In the genomic region with DNA sequence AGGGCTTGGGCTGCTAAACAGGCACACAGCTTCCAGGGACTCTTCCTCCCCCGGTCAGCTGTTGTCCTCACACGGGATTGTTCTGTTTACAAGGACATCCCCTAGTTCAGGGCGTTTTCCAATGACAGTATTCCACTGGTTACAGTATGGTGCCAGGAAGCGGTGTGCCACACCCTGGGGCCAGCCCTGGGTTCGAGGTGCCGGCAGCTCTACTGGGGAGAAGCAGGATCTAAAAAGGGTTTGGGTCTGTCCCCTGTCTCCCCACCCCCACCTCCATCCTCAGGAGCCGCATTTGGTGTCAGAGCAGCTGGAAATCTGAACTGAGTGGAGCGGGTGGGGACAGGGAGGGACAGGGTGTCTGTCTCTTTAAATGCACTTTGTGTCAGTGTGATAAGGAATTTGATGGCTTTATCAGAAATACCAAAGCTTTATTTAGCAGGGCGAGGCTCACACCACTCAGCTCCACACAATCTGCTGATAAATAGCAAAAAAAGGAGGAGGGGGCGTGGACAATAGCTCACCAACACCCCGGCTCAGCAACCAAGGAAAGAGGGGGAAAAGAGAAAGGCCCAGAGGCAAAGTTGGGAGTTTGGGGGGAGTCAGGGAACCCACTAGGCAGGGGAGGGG, we compare ENCODE assay signal across 12 mouse cellular contexts.
A peak's percentile ranks its signal among the peaks of the same experiment; 100 is the strongest.
DNase-seq lines count a peak whose midpoint lies in the region; ATAC-seq lines count a peak whose summit lies in the region.
"Had no signal": no experiment of that assay in that cellular context is flagged by ENCODE, and none has a peak within 500 bp of the region (broad histone marks: within the 10 kb centered on the region; RNA-seq: fewer than 3 reads in every experiment).

No protein-coding gene starts in this region.

- 49% methylated on average over 11 of the region's 11 CpGs for WGBS in intestine, embryonic 16.5 days
- 49% methylated on average over 11 of the region's 11 CpGs for WGBS in midbrain, embryonic 14.5 days

- no peaks in the 10 kb centered on the region for H3K27me3 ChIP-seq in intestine, embryonic 16.5 days (replicated peaks; ENCODE audit: control insufficient read depth, insufficient read depth, low read length)
- peaks cover 58% of the 10 kb centered on the region for H3K27me3 ChIP-seq in midbrain, embryonic 14.5 days (ENCODE audit: control insufficient read depth, insufficient read depth, low read length)
- H3K27me3 ChIP-seq: Patski had no signal

- peaks cover 14% of the 10 kb centered on the region for H3K4me1 ChIP-seq in intestine, embryonic 16.5 days (ENCODE audit: control insufficient read depth, insufficient read depth, low read length)
- H3K4me1 ChIP-seq in midbrain, embryonic 14.5 days (ENCODE audit: control insufficient read depth, insufficient read depth, low read length), result peaks cover 21% of the 10 kb centered on the region

- no peak overlapping the region for H3K4me2 ChIP-seq in intestine, embryonic 16.5 days (ENCODE audit: low read depth, low read length)
- H3K4me2 ChIP-seq in midbrain, embryonic 14.5 days (ENCODE audit: low read length), result no peak overlapping the region
- H3K4me2 ChIP-seq: midbrain, embryonic 12.5 days had no signal

- DNase-seq in gastrocnemius, postnatal 25 days, result peak; percentile 50
- no peak for DNase-seq in gastrocnemius, adult 8-10 months (ENCODE audit: low spot score in 2 of 2)
- DNase-seq in heart, adult 8-10 months (ENCODE audit: low spot score), result peak; percentile 82
- no peak for DNase-seq in thymus, postnatal 10 days (ENCODE audit: low spot score in 2 of 2)
- DNase-seq in midbrain, embryonic 14.5 days, result no peak
- DNase-seq in kidney, adult 11 months, result no peak
- DNase-seq: adrenal gland, postnatal 25 days; kidney, postnatal 10 days had no signal

- no peak overlapping the region for H3K27ac ChIP-seq in intestine, embryonic 16.5 days (ENCODE audit: low read length)
- no peak overlapping the region for H3K27ac ChIP-seq in midbrain, embryonic 14.5 days (replicated peaks; ENCODE audit: low read depth, low read length)
- H3K27ac ChIP-seq: midbrain, embryonic 12.5 days had no signal

- no peak overlapping the region for H3K9ac ChIP-seq in intestine, embryonic 16.5 days (ENCODE audit: low read depth, low read length)
- no peak overlapping the region; the same call in 1 of the 2 replicates for H3K9ac ChIP-seq in midbrain, embryonic 14.5 days (replicated peaks; ENCODE audit: low read length)
- H3K9ac ChIP-seq: midbrain, embryonic 12.5 days had no signal

- no peaks in the 10 kb centered on the region for H3K9me3 ChIP-seq in intestine, embryonic 16.5 days (ENCODE audit: control insufficient read depth, low read length)
- H3K9me3 ChIP-seq in midbrain, embryonic 14.5 days (ENCODE audit: control insufficient read depth, low read length), result no peaks in the 10 kb centered on the region
- H3K9me3 ChIP-seq: midbrain, embryonic 12.5 days had no signal

- no peak overlapping the region for H3K4me3 ChIP-seq in intestine, embryonic 16.5 days (ENCODE audit: low read length)
- no peak overlapping the region for H3K4me3 ChIP-seq in midbrain, embryonic 14.5 days (replicated peaks; ENCODE audit: low read depth, low read length)
- H3K4me3 ChIP-seq: midbrain, embryonic 12.5 days had no signal

- H3K36me3 ChIP-seq in intestine, embryonic 16.5 days (ENCODE audit: control insufficient read depth, insufficient read depth, low read length), result no peaks in the 10 kb centered on the region
- H3K36me3 ChIP-seq in midbrain, embryonic 14.5 days (ENCODE audit: control insufficient read depth, insufficient read depth, low read length), result no peaks in the 10 kb centered on the region
- H3K36me3 ChIP-seq: midbrain, embryonic 12.5 days had no signal

- ATAC-seq in intestine, embryonic 16.5 days, result peak; percentile 32; the same call in 1 of the 2 replicates
- peak; percentile 52 for ATAC-seq in megakaryocyte progenitor cell, adult 5-6 weeks (replicated peaks; ENCODE audit: poor library complexity)
- ATAC-seq in midbrain, embryonic 14.5 days (ENCODE audit: low FRiP score, low TSS enrichment), result no peak
- ATAC-seq: Patski had no signal

Comparison
In these comparisons a context has a peak if more than half of its experiments do, and no peak if none do; other contexts are left out.
1. DNase-seq: peak in gastrocnemius, postnatal 25 days (single experiment) and heart, adult 8-10 months (single experiment); none in gastrocnemius, adult 8-10 months (0 of 2), thymus, postnatal 10 days (0 of 2), midbrain, embryonic 14.5 days (single experiment) and kidney, adult 11 months (single experiment).